Mouse (Mus musculus) MEL (cell line): ENCODE data around the gene Sult5a1.

Experiments
- CHD2 ChIP-seq: IDR thresholded peaks from 2 replicates; pipeline ENCODE4 v1.6.1; 2011; ENCODE audit warnings: low read length, improper control_type of control experiment
- CTCF ChIP-seq, 3 experiments: IDR thresholded peaks in 2 of 3; conservative IDR thresholded peaks in 1 of 3; 2 replicates each; pipeline ENCODE4 v1.5.1; 2011 to 2012; ENCODE audit warnings: low read length in 3 of 3, low read depth in 2 of 3, mild to moderate bottlenecking in 2 of 3, improper control_type of control experiment in 1 of 3, inconsistent platforms in 1 of 3, mixed read lengths in 1 of 3, moderate library complexity in 1 of 3; ENCODE audit not compliant: control insufficient read depth in 1 of 3, insufficient read depth in 1 of 3, poor library complexity in 1 of 3, severe bottlenecking in 1 of 3
- EP300 ChIP-seq, 2 experiments: IDR thresholded peaks; 2 replicates each; pipeline ENCODE4 v1.6.1; 2011; ENCODE audit warnings: improper control_type of control experiment in 2 of 2, low read length in 2 of 2, low read depth in 1 of 2, mild to moderate bottlenecking in 1 of 2
- GABPA ChIP-seq: IDR thresholded peaks from 2 replicates; pipeline ENCODE4 v1.6.1; 2012; ENCODE audit warnings: low read depth, mild to moderate bottlenecking, inconsistent platforms, low read length, improper control_type of control experiment, moderate library complexity
- HCFC1 ChIP-seq: IDR thresholded peaks from 2 replicates; pipeline ENCODE4 v1.6.1; 2012; ENCODE audit warnings: low read depth, mild to moderate bottlenecking, inconsistent platforms, low read length, improper control_type of control experiment, moderate library complexity
- MAFK ChIP-seq: IDR thresholded peaks from 2 replicates; pipeline ENCODE4 v1.6.1; 2011; ENCODE audit warnings: low read depth, mild to moderate bottlenecking, low read length, improper control_type of control experiment, borderline replicate concordance
- MAX ChIP-seq: IDR thresholded peaks from 2 replicates; pipeline ENCODE4 v1.6.1; 2011; ENCODE audit warnings: low read length, improper control_type of control experiment
- MAZ ChIP-seq: IDR thresholded peaks from 2 replicates; pipeline ENCODE4 v1.6.1; 2012; ENCODE audit warnings: low read depth, mild to moderate bottlenecking, inconsistent platforms, low read length, improper control_type of control experiment
- POLR2A ChIP-seq, 2 experiments: IDR thresholded peaks; 2 replicates each; pipeline ENCODE4 v1.6.1; 2011 to 2012; ENCODE audit warnings: low read length in 2 of 2, mild to moderate bottlenecking in 2 of 2, control low read depth in 1 of 2, improper control_type of control experiment in 1 of 2, low read depth in 1 of 2, moderate library complexity in 1 of 2; ENCODE audit not compliant: control insufficient read depth in 1 of 2, insufficient read depth in 1 of 2, poor library complexity in 1 of 2
- RCOR1 ChIP-seq: IDR thresholded peaks from 2 replicates; pipeline ENCODE4 v1.6.1; 2012; ENCODE audit warnings: low read depth, mild to moderate bottlenecking, inconsistent platforms, low read length, improper control_type of control experiment
- ZC3H11A ChIP-seq: IDR thresholded peaks from 2 replicates; pipeline ENCODE4 v1.6.1; 2012; ENCODE audit warnings: low read depth, mild to moderate bottlenecking, inconsistent platforms, low read length, improper control_type of control experiment
- ZMIZ1 ChIP-seq: IDR thresholded peaks from 2 replicates; pipeline ENCODE4 v1.6.1; 2012; ENCODE audit warnings: low read depth, mild to moderate bottlenecking, inconsistent platforms, low read length, improper control_type of control experiment, moderate library complexity

DNA sequence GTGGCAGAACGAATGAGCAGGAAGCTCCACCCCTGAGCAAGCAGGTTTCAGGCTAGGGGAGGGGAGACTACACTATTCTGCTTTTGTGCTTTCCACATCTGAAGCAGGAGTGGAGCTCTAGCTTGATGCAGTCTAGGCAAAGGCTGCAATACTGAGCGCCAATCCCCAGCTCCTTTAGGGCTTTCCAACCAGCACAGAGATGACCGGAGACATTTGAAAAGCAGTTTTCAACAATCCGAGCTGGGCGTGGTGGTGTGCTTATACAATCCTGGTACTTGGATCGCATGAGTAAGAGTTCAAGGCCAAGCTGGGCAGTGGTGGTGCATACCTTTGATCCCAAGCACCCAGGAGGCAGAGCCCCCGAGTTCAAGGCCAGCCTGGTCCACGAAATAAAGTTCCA, 33.8 kb upstream of the Sult5a1 start:
- TF ChIP-seq CTCF (IDR thresholded peaks at IDR 0.05 in 2 of 3, conservative IDR thresholded peaks at IDR 0.05 in 1 of 3; ENCODE audit: control insufficient read depth in 1 of 3, insufficient read depth in 1 of 3, low read depth in 2 of 3, low read length in 3 of 3, poor library complexity in 1 of 3, severe bottlenecking in 1 of 3), result no peak
- TF ChIP-seq ZMIZ1, result no peak
- no peak for TF ChIP-seq ZC3H11A
- no peak for TF ChIP-seq EP300 (IDR thresholded peaks at IDR 0.05; ENCODE audit: low read depth in 1 of 2, low read length in 2 of 2)
- TF ChIP-seq MAFK, result no peak
- TF ChIP-seq MAX, result no peak
- TF ChIP-seq POLR2A (IDR thresholded peaks at IDR 0.05; ENCODE audit: control insufficient read depth in 1 of 2, insufficient read depth in 1 of 2, low read depth in 1 of 2, low read length in 2 of 2, poor library complexity in 1 of 2), result no peak
- no peak for TF ChIP-seq MAZ
- no peak for TF ChIP-seq HCFC1
- TF ChIP-seq GABPA, result no peak
- no peak for TF ChIP-seq CHD2
- no peak for TF ChIP-seq RCOR1
